Mouse (Mus musculus): ENCODE measurements around the gene Rasgrf2.
"Not testable (repeated sequence)": the region's sequence is repeated elsewhere in the genome, so short reads cannot be mapped to it uniquely, and the experiment has no call there.

Gene Rasgrf2

GRCm38 (mm10) chr13:92131384-92132150 is at the start of gene Rasgrf2:
Gene Rasgrf2, minus strand, starts transcription at chr13:92131656.
- DNase-seq = no peak

GRCm38 (mm10) chr13:92172686-92173085 is 41.2 kb upstream of the Rasgrf2 start:
- DNase-seq = not testable (repeated sequence)

- no peak for DNase-seq
Measured at GRCm38 (mm10) chr13:92150551-92150950, 19.1 kb upstream of the Rasgrf2 start.

- no peak for DNase-seq
Measured at GRCm38 (mm10) chr13:92148858-92149257, 17.4 kb upstream of the Rasgrf2 start.

DNA sequence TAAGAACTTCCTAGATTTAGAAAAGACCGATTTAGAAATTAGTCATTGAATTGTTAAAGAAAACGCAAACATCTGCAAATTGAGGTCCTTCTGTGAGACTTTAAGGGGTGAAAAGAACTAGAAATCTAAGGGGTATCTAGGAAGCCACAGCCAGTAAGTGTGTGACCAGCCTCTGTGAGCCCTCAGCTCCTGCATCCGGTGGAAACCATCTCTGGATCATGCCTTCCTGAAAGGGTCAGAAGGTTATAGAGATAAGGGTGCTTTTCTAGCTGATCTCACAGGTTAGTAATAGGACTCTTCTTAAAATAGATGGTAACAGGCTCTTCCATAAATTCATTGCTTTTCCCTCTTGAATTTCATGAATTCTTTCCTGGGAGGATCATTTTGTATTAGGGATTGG is 3.3 kb upstream of the Rasgrf2 start:
- DNase-seq = no peak

DNA sequence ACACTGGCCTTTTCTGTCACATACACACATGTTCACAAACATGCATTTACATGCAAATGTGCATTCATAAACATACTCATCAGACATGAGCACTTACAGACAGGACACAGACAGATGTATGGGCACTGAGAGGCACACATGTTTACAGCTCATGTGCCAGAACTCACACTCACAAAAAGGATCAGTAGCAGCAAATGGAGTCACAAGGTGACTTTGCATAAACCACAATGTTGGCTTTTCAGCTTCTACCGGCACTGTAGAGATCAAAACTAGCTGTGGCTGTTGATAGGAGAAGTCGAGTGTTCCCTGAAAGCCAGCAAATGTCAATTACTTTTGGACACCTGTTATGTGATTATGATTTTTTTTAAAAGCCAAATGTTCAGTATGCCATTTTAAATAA is 1.1 kb upstream of the Rasgrf2 start:
- DNase-seq = no peak

GRCm38 (mm10) chr13:92130994-92131383 is 467 bp downstream of the Rasgrf2 start:
- no peak for DNase-seq

- no peak for DNase-seq
Measured at GRCm38 (mm10) chr13:92129877-92130276, 1.6 kb downstream of the Rasgrf2 start.

- DNase-seq = no peak
Measured at GRCm38 (mm10) chr13:92125902-92126301, 5.6 kb downstream of the Rasgrf2 start.

- DNase-seq = no peak
Measured at GRCm38 (mm10) chr13:92119623-92120022, 11.8 kb downstream of the Rasgrf2 start.

- DNase-seq = no peak
Measured at GRCm38 (mm10) chr13:92114076-92114475, 17.4 kb downstream of the Rasgrf2 start.

DNA sequence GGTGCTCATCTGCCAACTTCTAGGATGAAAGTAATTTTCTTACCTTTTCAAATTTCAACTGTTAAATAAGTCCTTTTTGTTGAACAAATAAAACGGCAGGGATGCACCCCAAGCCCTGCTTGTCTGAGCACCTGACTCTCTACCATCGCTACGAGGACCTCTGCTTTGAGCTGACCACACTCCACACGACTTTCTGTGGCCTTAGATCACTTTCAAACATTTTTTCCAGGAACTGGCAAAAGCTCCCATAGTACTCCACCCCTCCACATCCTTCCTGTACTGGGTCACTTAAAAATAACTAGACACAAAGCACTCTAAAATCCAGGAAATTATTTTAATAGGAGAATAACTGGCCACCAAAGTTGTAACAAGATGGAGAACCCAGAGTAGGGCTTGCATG is 23.2 kb downstream of the Rasgrf2 start:
- DNase-seq = no peak

- DNase-seq = no peak
Measured at GRCm38 (mm10) chr13:92104259-92104658, 27.2 kb downstream of the Rasgrf2 start.

DNA sequence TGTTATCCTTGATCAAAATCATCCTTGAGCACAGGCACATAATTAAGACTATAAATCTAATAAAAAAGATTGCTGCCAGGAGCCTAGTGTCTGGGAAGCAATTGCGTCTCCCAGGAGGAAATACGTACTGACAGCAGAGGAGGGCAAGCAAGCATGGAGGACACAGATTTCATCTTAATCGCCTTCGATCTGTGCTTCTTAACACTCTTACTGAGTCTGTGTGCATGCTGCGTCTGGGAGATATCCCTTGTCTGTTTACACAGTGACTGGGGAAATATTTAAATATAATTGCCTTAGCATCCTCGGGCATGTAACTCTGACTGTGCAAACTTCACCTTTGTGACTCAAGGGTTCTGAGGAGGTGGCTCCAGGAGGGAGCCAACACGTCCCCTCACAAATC is 33.0 kb downstream of the Rasgrf2 start:
- DNase-seq = no peak

DNA sequence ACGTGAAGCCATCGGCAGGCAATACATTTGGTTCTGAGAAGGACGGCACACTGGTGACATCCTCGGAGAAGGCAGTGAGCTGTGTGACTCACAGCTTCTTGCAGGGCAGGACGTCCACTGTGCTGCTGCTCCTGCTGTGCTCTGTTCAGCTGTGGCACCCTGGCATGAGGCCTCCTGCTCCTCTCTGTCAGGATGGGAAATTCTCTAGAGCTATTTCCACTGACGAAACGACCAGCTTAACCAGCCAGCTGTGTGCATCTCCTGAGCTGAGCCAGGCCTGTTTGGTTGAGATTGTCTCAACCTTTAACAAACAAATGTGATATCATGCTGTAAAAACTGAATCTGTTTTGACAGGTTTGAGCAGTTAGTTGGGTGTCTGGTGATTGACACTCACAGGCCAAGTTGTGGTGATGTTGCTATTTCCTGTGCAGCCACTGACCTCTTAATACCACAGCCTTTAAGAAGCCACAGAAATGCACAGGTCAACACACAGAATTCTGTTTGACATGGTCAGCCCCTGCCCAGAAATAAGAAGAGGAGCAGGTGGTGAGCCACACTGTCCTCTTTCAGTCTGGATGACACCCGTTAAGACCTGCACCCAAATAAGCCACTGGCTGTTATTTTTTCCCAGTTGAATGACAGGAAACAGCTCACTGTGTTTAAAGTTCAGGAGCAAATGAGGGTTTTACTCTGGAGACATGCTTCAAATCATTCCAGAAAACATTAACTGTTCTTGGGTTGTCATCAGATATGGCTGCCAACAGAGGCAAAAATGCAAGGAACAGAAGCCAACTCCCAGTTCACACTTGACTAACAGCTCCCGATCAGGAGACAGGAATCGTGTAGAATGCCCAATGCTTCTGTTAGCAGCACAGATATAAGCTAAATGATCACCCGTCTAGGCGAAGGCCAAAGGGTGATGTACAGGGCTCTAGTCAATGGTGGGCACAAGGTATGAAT is 36.0 kb downstream of the Rasgrf2 start:
- DNase-seq = no peak

DNA sequence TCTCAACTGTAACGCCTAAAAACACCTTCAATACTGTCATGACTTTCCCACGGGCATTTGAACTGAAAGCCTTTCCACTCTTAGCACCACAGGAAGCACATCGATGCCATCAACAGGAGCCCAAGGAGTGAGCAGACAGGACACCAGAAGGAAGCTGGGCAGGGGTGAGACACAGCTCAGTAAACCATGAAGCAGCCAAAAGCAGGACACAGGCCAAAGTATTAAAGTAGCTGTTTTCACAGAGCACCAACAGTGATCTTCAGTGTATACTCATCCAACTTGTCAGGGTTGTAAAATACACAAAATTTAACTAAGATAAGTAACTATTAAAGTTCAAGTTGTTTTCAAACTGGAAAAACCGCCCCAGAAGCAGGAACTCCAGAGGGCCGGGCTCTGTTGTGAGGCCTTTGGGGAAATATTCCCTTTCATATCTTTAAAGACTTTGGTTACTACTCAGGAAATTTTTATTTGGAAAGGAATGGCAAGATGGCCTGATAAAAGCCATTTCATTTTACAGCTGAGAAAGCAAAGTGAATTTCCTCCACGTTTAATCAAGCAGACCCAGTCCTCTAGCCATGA is 37.7 kb downstream of the Rasgrf2 start:
- DNase-seq = no peak

DNA sequence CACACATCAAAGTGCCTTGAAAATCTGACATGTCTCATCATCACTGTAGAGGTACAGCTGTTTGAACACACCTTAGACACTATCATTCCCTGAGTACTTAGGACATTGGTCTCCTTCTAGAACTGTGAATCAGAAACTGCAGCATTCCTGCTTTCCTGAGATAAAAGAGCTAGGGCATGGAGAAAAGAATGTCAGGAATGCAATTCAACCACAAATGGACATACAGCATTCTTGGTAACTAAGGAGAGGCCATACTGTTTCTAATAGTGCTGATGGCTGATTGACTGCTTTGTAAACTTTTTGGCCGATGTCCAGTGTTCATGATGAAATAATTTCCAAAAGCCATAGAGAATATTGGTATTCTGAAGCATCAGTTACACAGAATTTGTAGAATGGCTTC is 58.3 kb downstream of the Rasgrf2 start:
- no peak for DNase-seq

DNA sequence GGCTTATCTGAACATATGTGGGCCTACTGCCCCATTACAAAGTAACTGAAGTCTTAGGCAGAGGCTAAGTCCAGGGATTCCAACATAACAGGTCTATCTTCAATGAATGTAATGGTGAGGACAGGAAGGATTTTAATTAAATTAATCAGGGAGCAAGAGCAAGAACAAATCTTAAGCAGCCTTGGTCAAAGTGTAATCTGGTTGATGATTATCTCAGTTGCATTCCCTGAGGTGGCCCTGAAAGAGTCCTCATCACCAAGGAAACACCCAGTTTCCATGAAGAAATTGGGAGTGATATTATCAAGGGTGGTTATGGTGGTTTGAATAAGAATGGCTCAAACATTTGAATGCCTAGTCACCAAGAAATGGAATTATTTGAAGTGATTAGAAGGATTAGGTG is 62.8 kb downstream of the Rasgrf2 start:
- no peak for DNase-seq

- DNase-seq = no peak
Measured at GRCm38 (mm10) chr13:92067831-92068230, 63.6 kb downstream of the Rasgrf2 start.

- DNase-seq = no peak
Measured at GRCm38 (mm10) chr13:92053748-92054147, 77.7 kb downstream of the Rasgrf2 start.

DNA sequence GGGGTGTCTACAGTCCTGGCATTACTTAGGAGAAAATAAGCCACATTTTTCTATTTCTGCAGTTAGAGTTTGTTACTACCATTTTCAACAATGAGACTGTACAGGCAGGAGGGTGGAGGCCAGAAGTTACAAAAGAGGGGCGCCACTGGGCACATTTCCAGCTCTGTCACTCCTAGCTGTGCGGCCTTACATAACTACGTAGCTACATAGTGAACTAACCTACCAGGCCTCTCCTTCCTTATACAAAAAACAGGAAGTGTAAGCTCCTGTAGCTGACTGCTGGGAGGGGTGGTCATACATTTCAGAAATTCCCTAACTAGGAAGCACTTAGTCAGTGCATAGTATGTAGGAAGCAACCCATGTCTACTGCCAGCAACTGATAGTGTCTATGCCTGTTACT is 78.5 kb downstream of the Rasgrf2 start:
- no peak for DNase-seq

GRCm38 (mm10) chr13:92051216-92051615 is 80.2 kb downstream of the Rasgrf2 start:
- DNase-seq = no peak

Measured in B cell, adult 2 months (primary cell).